Mouse (Mus musculus) urinary bladder, postnatal 25 days (tissue): ENCODE results near the gene Plin5.

Experiments used
- DNase-seq: peaks from one replicate; pipeline ENCODE4 v3.0.0; 2022; ENCODE audit warnings: low spot score

Gene Plin5

GRCm38 (mm10) chr17:56133457-56134363 is 16.3 kb upstream of the Plin5 start:
- peak; percentile 41 for DNase-seq

- DNase-seq, result peak; percentile 53
Observed at GRCm38 (mm10) chr17:56132661-56133060, 15.3 kb upstream of the Plin5 start.

GRCm38 (mm10) chr17:56131814-56132213 is 14.4 kb upstream of the Plin5 start:
- peak; percentile 75 for DNase-seq

GRCm38 (mm10) chr17:56131136-56131535 is 13.7 kb upstream of the Plin5 start:
- no peak for DNase-seq

- no peak for DNase-seq
Observed at GRCm38 (mm10) chr17:56128246-56128645, 10.8 kb upstream of the Plin5 start.

- DNase-seq, result no peak
Observed at GRCm38 (mm10) chr17:56126175-56126574, 8.8 kb upstream of the Plin5 start.

GRCm38 (mm10) chr17:56125276-56125630 is 7.9 kb upstream of the Plin5 start:
- no peak for DNase-seq

GRCm38 (mm10) chr17:56124377-56125275 is 7.2 kb upstream of the Plin5 start:
- peak; percentile 66 for DNase-seq

- no peak for DNase-seq
Observed at GRCm38 (mm10) chr17:56123681-56124340, 6.4 kb upstream of the Plin5 start.

GRCm38 (mm10) chr17:56123161-56123560 is 5.8 kb upstream of the Plin5 start:
- DNase-seq, result no peak

- DNase-seq, result no peak
Observed at GRCm38 (mm10) chr17:56121826-56122225, 4.4 kb upstream of the Plin5 start, which contains the start of gene Lrg1. Gene Lrg1, minus strand, starts transcription at chr17:56122001.

- DNase-seq, result no peak
Observed at GRCm38 (mm10) chr17:56119981-56120880, 2.8 kb upstream of the Plin5 start.

- DNase-seq, result no peak
Observed at GRCm38 (mm10) chr17:56119431-56119830, 2.0 kb upstream of the Plin5 start.

- DNase-seq, result no peak
Observed at GRCm38 (mm10) chr17:56116193-56116592, 1.2 kb downstream of the Plin5 start.

GRCm38 (mm10) chr17:56112743-56113142 is 4.7 kb downstream of the Plin5 start:
- no peak for DNase-seq

GRCm38 (mm10) chr17:56111864-56112263 is 5.5 kb downstream of the Plin5 start:
- DNase-seq, result peak; percentile 54

GRCm38 (mm10) chr17:56111021-56111420 is 6.4 kb downstream of the Plin5 start:
- no peak for DNase-seq

- no peak for DNase-seq
Observed at GRCm38 (mm10) chr17:56110571-56110970, 6.8 kb downstream of the Plin5 start.

GRCm38 (mm10) chr17:56109219-56110051 is 8.0 kb downstream of the Plin5 start, which contains the start of gene Plin4:
Gene Plin4, minus strand, starts transcription at chr17:56109803.
- peak; percentile 40 for DNase-seq
